Mouse (Mus musculus) CH12.LX (cell line): ENCODE results near the gene Ift81. TPM values are rescaled to one million over a fixed set of nuclear protein-coding genes. Genes with fewer than 3 reads are reported as not detected.

Experiments used
- DNase-seq: peaks from one replicate; pipeline ENCODE4 v3.0.0-alpha.2; 2013; ENCODE audit errors: extremely low read depth
- H3K27ac ChIP-seq: 2 replicates; pipeline ENCODE4 v1.5.1; 2012; ENCODE audit warnings: low read depth, mild to moderate bottlenecking, control low read depth, moderate library complexity; ENCODE audit not compliant: insufficient read depth
- H3K27me3 ChIP-seq: replicated peaks from 2 replicates; pipeline ENCODE3; 2012; ENCODE audit warnings: inconsistent platforms
- H3K36me3 ChIP-seq, 2 experiments: replicated peaks in 1 of 2; 2 replicates each; pipeline versions ENCODE3 to v1.6.1; 2012; ENCODE audit warnings: inconsistent platforms in 1 of 2, low read length in 1 of 2, mild to moderate bottlenecking in 1 of 2, mixed read lengths in 1 of 2, moderate library complexity in 1 of 2; ENCODE audit not compliant: control insufficient read depth in 1 of 2, insufficient read depth in 1 of 2
- H3K4me1 ChIP-seq, 2 experiments: 2 replicates each; pipeline ENCODE4 v1.6.1; 2012; ENCODE audit warnings: inconsistent platforms in 1 of 2, moderate library complexity in 1 of 2; ENCODE audit not compliant: insufficient read depth in 2 of 2, control insufficient read depth in 1 of 2
- H3K4me2 ChIP-seq: 2 replicates; pipeline ENCODE4 v1.6.1; 2012; ENCODE audit warnings: low read depth, mild to moderate bottlenecking, control low read depth; ENCODE audit not compliant: poor library complexity, insufficient read depth, severe bottlenecking
- H3K4me3 ChIP-seq, 3 experiments: fragments of 150-350 bp in 1 of 3; sonication (generic) in 1 of 3; replicated peaks in 1 of 3; 2 replicates each; pipeline versions ENCODE3 to v1.5.1; 2011 to 2012; ENCODE audit warnings: low read depth in 2 of 3, low read length in 2 of 3, mild to moderate bottlenecking in 2 of 3, moderate library complexity in 2 of 3, control low read depth in 1 of 3, improper control_type of control experiment in 1 of 3, inconsistent platforms in 1 of 3, mixed read lengths in 1 of 3; ENCODE audit not compliant: poor library complexity in 1 of 3
- H3K79me2 ChIP-seq: replicated peaks from 2 replicates; pipeline ENCODE4 v1.6.1; 2012; ENCODE audit warnings: mild to moderate bottlenecking, moderate library complexity; ENCODE audit not compliant: control insufficient read depth, poor library complexity, insufficient read depth, severe bottlenecking; ENCODE audit errors: extremely low read depth
- H3K9ac ChIP-seq: 2 replicates; pipeline ENCODE4 v1.6.1; 2012; ENCODE audit warnings: low read depth, mild to moderate bottlenecking, control low read depth, moderate library complexity; ENCODE audit not compliant: insufficient read depth
- H3K9me3 ChIP-seq: replicated peaks from 2 replicates; pipeline ENCODE3; 2012; ENCODE audit warnings: low read length, inconsistent platforms, mixed read lengths
- BHLHE40 ChIP-seq: IDR thresholded peaks from 2 replicates; pipeline ENCODE4 v1.6.1; 2011; ENCODE audit warnings: mild to moderate bottlenecking, low read depth, low read length, improper control_type of control experiment
- CHD1 ChIP-seq: IDR thresholded peaks from 2 replicates; pipeline ENCODE4 v1.6.1; 2012; ENCODE audit warnings: low read depth, low read length, improper control_type of control experiment, inconsistent platforms
- CTCF ChIP-seq, 2 experiments: IDR thresholded peaks in 1 of 2; conservative IDR thresholded peaks in 1 of 2; 2 replicates each; pipeline ENCODE4 v1.5.1; 2011 to 2012; ENCODE audit warnings: low read depth in 2 of 2, low read length in 2 of 2, improper control_type of control experiment in 1 of 2, inconsistent platforms in 1 of 2, mild to moderate bottlenecking in 1 of 2, moderate library complexity in 1 of 2
- ELF1 ChIP-seq: IDR thresholded peaks from 2 replicates; pipeline ENCODE4 v1.6.1; 2014; ENCODE audit warnings: low read depth, mild to moderate bottlenecking, inconsistent platforms, low read length, improper control_type of control experiment
- EP300 ChIP-seq: IDR thresholded peaks from 2 replicates; pipeline ENCODE4 v1.6.1; 2011; ENCODE audit warnings: low read length, improper control_type of control experiment
- GABPA ChIP-seq: IDR thresholded peaks from 2 replicates; pipeline ENCODE4 v1.6.1; 2012; ENCODE audit warnings: low read depth, low read length, improper control_type of control experiment, inconsistent platforms; ENCODE audit not compliant: insufficient replicate concordance
- HCFC1 ChIP-seq: IDR thresholded peaks from 2 replicates; pipeline ENCODE4 v1.6.1; 2012; ENCODE audit warnings: low read depth, mild to moderate bottlenecking, inconsistent platforms, low read length, improper control_type of control experiment
- IRF4 ChIP-seq: IDR thresholded peaks from 2 replicates; pipeline ENCODE4 v1.6.1; 2014; ENCODE audit warnings: low read depth, mild to moderate bottlenecking, inconsistent platforms, low read length, improper control_type of control experiment
- JUN ChIP-seq: IDR thresholded peaks from 2 replicates; pipeline ENCODE4 v1.6.1; 2011; ENCODE audit warnings: low read depth, mild to moderate bottlenecking, low read length, improper control_type of control experiment, moderate library complexity; ENCODE audit not compliant: insufficient read depth
- JUND ChIP-seq: conservative IDR thresholded peaks from 2 replicates; pipeline ENCODE4 v1.6.1; 2011; ENCODE audit warnings: low read depth, low read length, improper control_type of control experiment
- KAT2A ChIP-seq: IDR thresholded peaks from 2 replicates; pipeline ENCODE4 v1.6.1; 2012; ENCODE audit warnings: low read length, improper control_type of control experiment, inconsistent platforms; ENCODE audit not compliant: insufficient replicate concordance
- MAFK ChIP-seq: IDR thresholded peaks from 2 replicates; pipeline ENCODE4 v1.6.1; 2011; ENCODE audit warnings: low read length, improper control_type of control experiment; ENCODE audit not compliant: insufficient replicate concordance
- MAX ChIP-seq: IDR thresholded peaks from 2 replicates; pipeline ENCODE4 v1.6.1; 2011; ENCODE audit warnings: low read length, improper control_type of control experiment
- MAZ ChIP-seq: IDR thresholded peaks from 2 replicates; pipeline ENCODE4 v1.6.1; 2012; ENCODE audit warnings: low read depth, mild to moderate bottlenecking, inconsistent platforms, low read length, improper control_type of control experiment, moderate library complexity
- MEF2A ChIP-seq: IDR thresholded peaks from 2 replicates; pipeline ENCODE4 v1.6.1; 2014; ENCODE audit warnings: low read depth, mild to moderate bottlenecking, inconsistent platforms, low read length, improper control_type of control experiment, borderline replicate concordance
- MXI1 ChIP-seq: IDR thresholded peaks from 2 replicates; pipeline ENCODE4 v1.6.1; 2011; ENCODE audit warnings: mild to moderate bottlenecking, low read depth, low read length, improper control_type of control experiment
- NELFE ChIP-seq: IDR thresholded peaks from 2 replicates; pipeline ENCODE4 v1.6.1; 2011; ENCODE audit warnings: low read depth, low read length, improper control_type of control experiment
- NRF1 ChIP-seq: IDR thresholded peaks from 2 replicates; pipeline ENCODE4 v1.6.1; 2014; ENCODE audit warnings: low read depth, mild to moderate bottlenecking, inconsistent platforms, low read length, improper control_type of control experiment, moderate library complexity
- POLR2A ChIP-seq: IDR thresholded peaks from 2 replicates; pipeline ENCODE4 v1.6.1; 2011; ENCODE audit warnings: low read depth, mild to moderate bottlenecking, improper control_type of control experiment, low read length
- POLR2AphosphoS2 ChIP-seq: IDR thresholded peaks from 2 replicates; pipeline ENCODE4 v1.6.1; 2011; ENCODE audit warnings: low read depth, low read length, improper control_type of control experiment
- RAD21 ChIP-seq: IDR thresholded peaks from 2 replicates; pipeline ENCODE4 v1.6.1; 2011; ENCODE audit warnings: low read depth, mild to moderate bottlenecking, low read length, improper control_type of control experiment, moderate library complexity
- SIN3A ChIP-seq: IDR thresholded peaks from 2 replicates; pipeline ENCODE4 v1.6.1; 2012; ENCODE audit warnings: low read length, improper control_type of control experiment, inconsistent platforms
- TBP ChIP-seq: conservative IDR thresholded peaks from 2 replicates; pipeline ENCODE4 v1.6.1; 2011; ENCODE audit warnings: low read depth, low read length, improper control_type of control experiment
- UBTF ChIP-seq: IDR thresholded peaks from 2 replicates; pipeline ENCODE4 v1.6.1; 2012; ENCODE audit warnings: low read depth, mild to moderate bottlenecking, inconsistent platforms, low read length, improper control_type of control experiment, moderate library complexity
- USF1 ChIP-seq: IDR thresholded peaks from 2 replicates; pipeline ENCODE4 v1.6.1; 2014; ENCODE audit warnings: low read depth, mild to moderate bottlenecking, inconsistent platforms, low read length, improper control_type of control experiment
- ZC3H11A ChIP-seq: IDR thresholded peaks from 2 replicates; pipeline ENCODE4 v1.6.1; 2012; ENCODE audit warnings: low read depth, mild to moderate bottlenecking, inconsistent platforms, low read length, improper control_type of control experiment
- ZKSCAN1 ChIP-seq: IDR thresholded peaks from 2 replicates; pipeline ENCODE4 v1.6.1; 2012; ENCODE audit warnings: low read depth, inconsistent platforms, low read length, improper control_type of control experiment, borderline replicate concordance
- dilution Hi-C: fragments of 300-500 bp; cut with MboI; formaldehyde crosslinking; loops from 2 replicates; pipeline ENCODE4 v1.14.3; 2020; ENCODE audit warnings: low sequenced_read_pairs; ENCODE audit not compliant: extremely low pct_unique_long_range_greater_than_20kb, extremely low pct_ligation_motif_present
- in situ Hi-C: fragments of 300-500 bp; cut with MboI; formaldehyde crosslinking; loops from 3 replicates; pipeline ENCODE4 v1.14.3; 2019; ENCODE audit warnings: low sequenced_read_pairs, low pct_ligation_motif_present, low pct_unique_long_range_greater_than_20kb, mixed read lengths
- polyA plus RNA-seq: library from polyadenylated mRNA; unstranded; fragments of >175 nt; gene quantifications from 2 replicates; pipeline ENCODE4 v1.2.1, GENCODE M21; 2012; ENCODE audit warnings: low read depth; ENCODE audit not compliant: insufficient read length
- total RNA-seq, 2 experiments: library from RNA; depleted of rRNA; stranded (reverse); fragments of 300-350 nt in 1 of 2; fragments of >200 nt in 1 of 2; gene quantifications; 2 replicates each; pipeline ENCODE4 v1.2.3; 2012 to 2014

The Ift81 gene
- total and polyA plus RNA-seq, 3 experiments: 3.1 to 5.0 (median 4.1) TPM

DNA sequence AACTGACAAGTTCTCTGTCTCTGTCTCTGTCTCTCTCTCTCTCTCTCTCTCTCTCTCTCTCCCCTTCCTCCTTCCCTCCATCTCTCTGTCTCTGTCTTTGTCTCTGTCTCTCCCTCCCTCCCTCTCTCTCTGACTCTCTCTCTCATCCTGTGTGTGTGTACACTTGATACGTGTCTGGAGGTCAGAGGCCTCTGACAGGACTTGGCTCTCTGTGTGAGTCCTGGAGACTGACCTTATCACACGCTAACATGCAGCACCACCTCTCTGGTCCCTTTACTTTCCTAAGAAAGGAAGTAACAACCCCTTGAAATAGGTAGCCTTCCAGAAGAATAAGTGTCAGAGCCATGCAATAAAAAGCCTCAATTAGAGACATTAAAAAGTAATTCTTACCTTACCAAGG is 59.2 kb downstream of the Ift81 start:
- Histone ChIP-seq H3K4me3 (no peak overlapping the region), H3K9me3 (no peaks in the 10 kb centered on the region), H3K27ac (no peak overlapping the region), H3K27me3 (no peaks in the 10 kb centered on the region)
- DNase-seq: no peak
- dilution Hi-C loops: no loop called here
- TF ChIP-seq KAT2A: no peak
- TF ChIP-seq HCFC1: no peak
- TF ChIP-seq UBTF: no peak
- TF ChIP-seq ZC3H11A: no peak
- no peak for TF ChIP-seq MXI1
- no peak for TF ChIP-seq RAD21
- TF ChIP-seq EP300: no peak
- no peak for TF ChIP-seq ELF1
- TF ChIP-seq ZKSCAN1: no peak
- no peak for TF ChIP-seq POLR2A
- no peak for TF ChIP-seq JUN
- TF ChIP-seq IRF4: no peak
- TF ChIP-seq CHD1: no peak
- TF ChIP-seq NRF1: no peak
- TF ChIP-seq BHLHE40: no peak
- no peak for TF ChIP-seq GABPA
- TF ChIP-seq SIN3A: no peak
- TF ChIP-seq MAZ: no peak
- TF ChIP-seq NELFE: no peak
- no peak for TF ChIP-seq CTCF (conservative IDR thresholded peaks at IDR 0.05 in 1 of 2, IDR thresholded peaks at IDR 0.05 in 1 of 2; ENCODE audit: low read depth in 2 of 2, low read length in 2 of 2)
- TF ChIP-seq, all 38 proteins: peak for 0
- in situ Hi-C loops: no loop called here
- peaks cover 0 to 1% of the 10 kb centered on the region in 2 experiments for H3K36me3 ChIP-seq
- no peak overlapping the region for H3K9ac ChIP-seq
- no peaks in the 10 kb centered on the region for H3K79me2 ChIP-seq
- H3K4me1 ChIP-seq: peaks cover 0 to 4% of the 10 kb centered on the region in 2 experiments; a peak in 2 of 4 replicates
- no peak overlapping the region for H3K4me2 ChIP-seq

DNA sequence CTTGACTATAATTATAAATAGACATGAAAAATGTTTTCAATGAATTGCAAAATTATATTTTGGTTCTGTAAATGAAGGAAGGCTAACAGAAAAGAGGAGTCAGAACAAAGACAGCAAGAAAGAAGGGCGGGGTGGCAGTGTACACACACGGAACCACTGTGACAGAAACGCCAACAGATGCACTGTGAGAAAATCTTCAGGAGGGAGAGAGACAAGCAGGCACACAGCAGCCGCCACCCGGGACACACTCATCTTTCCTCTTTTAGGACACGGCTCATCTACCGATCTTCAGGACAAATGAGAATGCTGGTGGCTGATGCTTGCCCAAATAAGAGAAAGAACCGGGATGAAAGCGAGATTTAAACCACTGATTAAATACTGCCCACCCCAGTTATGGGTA is 61.7 kb downstream of the Ift81 start:
- dilution Hi-C loops: no loop called here

More for the DNA sequence above, 61.7 kb downstream of the Ift81 start:
- no peak for TF ChIP-seq TBP
- TF ChIP-seq JUND: no peak
- no peak for TF ChIP-seq USF1
- TF ChIP-seq KAT2A: no peak
- no peak for TF ChIP-seq MAZ
- TF ChIP-seq MEF2A: no peak
- TF ChIP-seq NELFE: no peak
- no peak for TF ChIP-seq MAX
- TF ChIP-seq MAFK: no peak
- no peak for TF ChIP-seq GABPA
- TF ChIP-seq POLR2AphosphoS2: no peak
- TF ChIP-seq, all 38 proteins: peak for 0
- no peak overlapping the region for H3K4me2 ChIP-seq
- H3K9ac ChIP-seq: no peak overlapping the region
- no peak overlapping the region for H3K27ac ChIP-seq
- H3K27me3 ChIP-seq: no peaks in the 10 kb centered on the region
- DNase-seq: no peak
- in situ Hi-C loops: no loop called here
- H3K9me3 ChIP-seq: no peaks in the 10 kb centered on the region
- H3K79me2 ChIP-seq: no peaks in the 10 kb centered on the region
- H3K4me1 ChIP-seq: peaks cover 2 to 4% of the 10 kb centered on the region in 2 experiments; a peak in 3 of 4 replicates
- no peaks in the 10 kb centered on the region for H3K36me3 ChIP-seq
- no peak overlapping the region for H3K4me3 ChIP-seq
